Mouse (Mus musculus): ENCODE measurements around the gene Ampd1. TPM values are rescaled to one million over a fixed set of nuclear protein-coding genes. Genes with fewer than 3 reads are reported as not detected.
"Not testable (repeated sequence)": the region's sequence is repeated elsewhere in the genome, so short reads cannot be mapped to it uniquely, and the experiment has no call there.

The Ampd1 gene
- polyA plus RNA-seq, 1 experiment from 2014 or later, result not detected

DNA sequence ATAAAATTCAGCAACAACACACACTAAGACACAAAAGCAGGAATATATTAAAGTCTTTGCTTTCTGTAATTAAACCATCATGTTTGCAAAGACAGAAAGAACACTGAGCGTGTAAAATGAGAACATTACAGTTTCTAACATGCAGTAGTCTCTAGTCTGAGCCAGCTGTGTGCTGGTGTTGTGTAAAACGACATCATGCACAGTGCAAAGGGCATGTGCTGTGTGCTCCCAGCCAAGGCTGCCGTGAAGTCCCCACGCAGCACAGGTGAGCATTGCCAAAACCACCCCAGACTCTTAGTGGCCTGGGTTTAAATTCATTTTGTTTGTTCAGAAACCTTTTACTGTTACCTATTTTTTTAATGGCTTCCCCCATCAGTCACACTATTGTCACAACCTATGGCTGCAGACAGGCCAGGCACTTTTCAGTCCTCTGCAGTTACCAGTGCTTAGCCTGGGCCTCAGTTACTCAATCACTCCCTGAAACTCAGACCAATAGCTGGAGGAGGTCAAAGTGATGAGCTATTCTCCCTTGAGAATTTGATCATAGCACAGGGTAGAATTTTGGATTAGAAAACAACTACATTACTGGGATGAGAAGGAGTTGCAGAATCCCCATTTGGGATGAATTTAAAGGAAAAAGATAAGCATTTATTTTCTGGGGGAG lies 62.7 kb downstream of the Ampd1 start:
- no peaks in the 10 kb centered on the region for H3K27me3 ChIP-seq (ENCODE audit: control insufficient read depth, insufficient read depth, low read length)
- no peak overlapping the region for H3K4me2 ChIP-seq
- no peaks in the 10 kb centered on the region for H3K9me3 ChIP-seq (replicated peaks; ENCODE audit: control insufficient read depth, low read length)
- H3K27ac ChIP-seq (ENCODE audit: low read depth, low read length), result no peak overlapping the region
- no peak overlapping the region for H3K4me3 ChIP-seq (ENCODE audit: low read depth, low read length)
- no peaks in the 10 kb centered on the region for H3K36me3 ChIP-seq (ENCODE audit: control insufficient read depth, insufficient read depth, low read length)
- peaks cover 9% of the 10 kb centered on the region for H3K4me1 ChIP-seq (ENCODE audit: control insufficient read depth, insufficient read depth, low read length)
- no peak for ATAC-seq (replicated peaks; ENCODE audit: insufficient number of reproducible peaks, low FRiP score, low TSS enrichment)
- no peak overlapping the region for H3K9ac ChIP-seq (ENCODE audit: low read depth, low read length)
- WGBS (ENCODE audit: insufficient replicate concordance), result 85% methylated on average over 4 of the region's 4 CpGs

GRCm38 (mm10) chr3:103139047-103139446 lies 65.2 kb downstream of the Ampd1 start:
- no peak for ATAC-seq (replicated peaks; ENCODE audit: insufficient number of reproducible peaks, low FRiP score, low TSS enrichment)
- Histone ChIP-seq H3K4me2 (0 out of 2 replicates have a peak overlapping the region, but pooled peaks have one; percentile 0), H3K9ac (ENCODE audit: low read depth, low read length) (0 out of 2 replicates have a peak overlapping the region, but pooled peaks have one; percentile 48)

GRCm38 (mm10) chr3:103140095-103140838 lies 66.5 kb downstream of the Ampd1 start:
- peak overlapping the region; percentile 59 for H3K4me2 ChIP-seq
- H3K27ac ChIP-seq (ENCODE audit: low read depth, low read length), result peak overlapping the region; percentile 74
- not testable (repeated sequence) for H3K9me3 ChIP-seq (replicated peaks; ENCODE audit: control insufficient read depth, low read length); H3K27me3 ChIP-seq (ENCODE audit: control insufficient read depth, insufficient read depth, low read length); H3K36me3 ChIP-seq (ENCODE audit: control insufficient read depth, insufficient read depth, low read length); H3K4me1 ChIP-seq (ENCODE audit: control insufficient read depth, insufficient read depth, low read length)
- peak; percentile 52; the same call in 1 of the 2 replicates for ATAC-seq (replicated peaks; ENCODE audit: insufficient number of reproducible peaks, low FRiP score, low TSS enrichment)
- peak overlapping the region; percentile 21; the same call in 1 of the 2 replicates for H3K4me3 ChIP-seq (ENCODE audit: low read depth, low read length)
- peak overlapping the region; percentile 48 for H3K9ac ChIP-seq (ENCODE audit: low read depth, low read length)
- WGBS (ENCODE audit: insufficient replicate concordance), result 28% methylated on average over 11 of the region's 11 CpGs

More at GRCm38 (mm10) chr3:103139047-103139446, 65.2 kb downstream of the Ampd1 start:
- Histone ChIP-seq H3K9me3 (replicated peaks; ENCODE audit: control insufficient read depth, low read length) (no peaks in the 10 kb centered on the region), H3K27me3 (ENCODE audit: control insufficient read depth, insufficient read depth, low read length) (no peaks in the 10 kb centered on the region), H3K36me3 (ENCODE audit: control insufficient read depth, insufficient read depth, low read length) (no peaks in the 10 kb centered on the region), H3K27ac (ENCODE audit: low read depth, low read length) (peak overlapping the region; percentile 74; the same call in 1 of the 2 replicates), H3K4me1 (ENCODE audit: control insufficient read depth, insufficient read depth, low read length) (peaks cover 9% of the 10 kb centered on the region), H3K4me3 (ENCODE audit: low read depth, low read length) (no peak overlapping the region)
- WGBS (ENCODE audit: insufficient replicate concordance), result 47% methylated on average over 8 of the region's 8 CpGs

DNA sequence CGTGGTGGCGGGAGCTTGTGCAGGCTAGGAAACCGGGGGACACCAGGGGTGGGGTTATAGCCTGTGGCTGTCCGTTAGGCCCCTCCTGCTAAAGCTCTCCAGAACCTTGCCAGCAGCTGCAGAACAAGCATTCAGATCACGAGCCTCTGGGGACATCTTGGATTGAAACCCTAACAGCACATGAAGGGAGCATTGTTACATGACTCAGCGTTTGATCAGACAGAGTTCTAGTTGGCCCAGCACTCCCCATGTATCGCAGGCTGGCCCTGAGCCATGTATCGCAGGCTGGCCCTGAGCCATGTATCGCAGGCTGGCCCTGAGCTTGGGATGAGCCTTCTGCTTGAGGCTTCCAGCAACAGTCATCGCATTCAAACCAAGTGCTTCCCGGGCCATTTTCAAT lies 67.5 kb downstream of the Ampd1 start:
- Histone ChIP-seq H3K9me3 (replicated peaks; ENCODE audit: control insufficient read depth, low read length) (no peaks in the 10 kb centered on the region), H3K4me3 (ENCODE audit: low read depth, low read length) (no peak overlapping the region), H3K27me3 (ENCODE audit: control insufficient read depth, insufficient read depth, low read length) (no peaks in the 10 kb centered on the region), H3K4me2 (no peak overlapping the region), H3K27ac (ENCODE audit: low read depth, low read length) (no peak overlapping the region), H3K36me3 (ENCODE audit: control insufficient read depth, insufficient read depth, low read length) (no peaks in the 10 kb centered on the region), H3K4me1 (ENCODE audit: control insufficient read depth, insufficient read depth, low read length) (peaks cover 9% of the 10 kb centered on the region), H3K9ac (ENCODE audit: low read depth, low read length) (no peak overlapping the region)
- ATAC-seq (replicated peaks; ENCODE audit: insufficient number of reproducible peaks, low FRiP score, low TSS enrichment), result no peak
- WGBS (ENCODE audit: insufficient replicate concordance), result 85% methylated on average over 11 of the region's 11 CpGs

DNA sequence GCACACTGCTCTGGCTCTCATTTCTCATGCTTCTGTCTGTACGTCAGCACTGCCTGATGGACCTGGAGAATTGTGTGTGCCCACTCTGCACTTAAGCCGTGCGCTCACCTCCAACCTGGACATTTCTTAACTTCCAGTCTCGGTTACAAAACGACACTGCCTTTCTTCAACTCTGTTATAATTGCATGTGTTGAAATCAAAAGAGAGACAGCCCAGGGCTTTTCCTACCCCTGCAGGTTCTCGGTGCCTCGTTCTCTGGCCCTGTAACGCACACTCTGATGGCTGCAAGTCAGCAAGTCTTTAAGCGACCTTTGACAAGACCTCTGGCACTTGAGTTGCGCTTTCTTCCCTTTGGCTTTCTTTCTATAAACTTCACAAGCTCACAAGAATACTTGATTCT lies 68.6 kb downstream of the Ampd1 start:
- H3K4me1 ChIP-seq (ENCODE audit: control insufficient read depth, insufficient read depth, low read length), result peaks cover 9% of the 10 kb centered on the region
- 72% methylated on average over 10 of the region's 10 CpGs for WGBS (ENCODE audit: insufficient replicate concordance)

DNA sequence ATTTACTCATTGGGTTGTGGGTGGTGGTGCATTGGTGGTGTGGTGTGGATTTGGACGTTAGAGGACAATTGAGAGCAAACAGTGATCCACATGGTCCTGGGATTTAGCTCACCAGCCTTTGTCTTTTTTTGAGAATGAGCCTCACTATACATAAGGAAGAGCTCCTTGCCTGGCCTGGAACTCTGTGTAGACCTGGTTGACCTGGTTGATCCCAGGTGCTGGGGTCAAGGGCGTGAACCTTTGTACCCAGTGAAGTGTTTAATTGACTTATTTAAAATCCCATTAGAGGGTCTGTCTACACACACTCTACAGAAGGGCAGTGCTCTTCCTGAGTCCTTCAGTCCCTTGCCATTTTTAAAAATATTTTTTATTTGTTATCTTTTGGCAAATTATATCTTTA lies 71.5 kb downstream of the Ampd1 start:
- no peaks in the 10 kb centered on the region for H3K9me3 ChIP-seq (replicated peaks; ENCODE audit: control insufficient read depth, low read length)
- H3K4me3 ChIP-seq (ENCODE audit: low read depth, low read length), result no peak overlapping the region
- no peaks in the 10 kb centered on the region for H3K4me1 ChIP-seq (ENCODE audit: control insufficient read depth, insufficient read depth, low read length)
- ATAC-seq (replicated peaks; ENCODE audit: insufficient number of reproducible peaks, low FRiP score, low TSS enrichment), result no peak
- no peak overlapping the region for H3K9ac ChIP-seq (ENCODE audit: low read depth, low read length)
- 75% methylated on average over 2 of the region's 2 CpGs for WGBS (ENCODE audit: insufficient replicate concordance)
- no peaks in the 10 kb centered on the region for H3K36me3 ChIP-seq (ENCODE audit: control insufficient read depth, insufficient read depth, low read length)
- no peaks in the 10 kb centered on the region for H3K27me3 ChIP-seq (ENCODE audit: control insufficient read depth, insufficient read depth, low read length)
- no peak overlapping the region for H3K27ac ChIP-seq (ENCODE audit: low read depth, low read length)
- H3K4me2 ChIP-seq, result no peak overlapping the region

More for the DNA sequence above, 68.6 kb downstream of the Ampd1 start:
- H3K4me2 ChIP-seq, result no peak overlapping the region
- H3K9ac ChIP-seq (ENCODE audit: low read depth, low read length), result no peak overlapping the region
- no peak overlapping the region for H3K27ac ChIP-seq (ENCODE audit: low read depth, low read length)
- ATAC-seq (replicated peaks; ENCODE audit: insufficient number of reproducible peaks, low FRiP score, low TSS enrichment), result no peak
- H3K27me3 ChIP-seq (ENCODE audit: control insufficient read depth, insufficient read depth, low read length), result no peaks in the 10 kb centered on the region
- no peaks in the 10 kb centered on the region for H3K36me3 ChIP-seq (ENCODE audit: control insufficient read depth, insufficient read depth, low read length)
- no peaks in the 10 kb centered on the region for H3K9me3 ChIP-seq (replicated peaks; ENCODE audit: control insufficient read depth, low read length)
- H3K4me3 ChIP-seq (ENCODE audit: low read depth, low read length), result no peak overlapping the region

DNA sequence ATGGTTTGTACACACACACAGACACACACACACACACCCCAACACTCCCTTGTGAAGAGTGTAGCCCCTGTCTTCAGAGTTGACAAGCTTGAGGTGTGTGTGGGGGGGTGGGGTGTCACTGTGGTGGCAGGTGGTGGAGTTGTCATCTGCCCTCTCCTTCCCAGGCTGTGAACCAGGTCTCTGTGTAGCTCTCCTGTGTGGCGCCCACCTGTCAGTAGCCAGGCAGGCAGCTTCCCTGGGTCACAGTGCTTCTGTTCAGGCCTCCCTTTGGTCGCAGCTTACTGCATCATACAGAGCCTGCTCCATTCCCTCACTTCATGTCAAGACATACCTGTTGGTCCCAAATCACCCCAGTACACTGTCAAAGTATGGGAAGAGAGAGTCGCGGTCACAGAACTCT lies 72.0 kb downstream of the Ampd1 start:
- no peaks in the 10 kb centered on the region for H3K4me1 ChIP-seq (ENCODE audit: control insufficient read depth, insufficient read depth, low read length)
- WGBS (ENCODE audit: insufficient replicate concordance), result 75% methylated on average over 4 of the region's 4 CpGs
- H3K36me3 ChIP-seq (ENCODE audit: control insufficient read depth, insufficient read depth, low read length), result no peaks in the 10 kb centered on the region
- no peak overlapping the region for H3K4me2 ChIP-seq
- no peaks in the 10 kb centered on the region for H3K9me3 ChIP-seq (replicated peaks; ENCODE audit: control insufficient read depth, low read length)
- H3K27me3 ChIP-seq (ENCODE audit: control insufficient read depth, insufficient read depth, low read length), result no peaks in the 10 kb centered on the region
- no peak overlapping the region for H3K4me3 ChIP-seq (ENCODE audit: low read depth, low read length)
- H3K27ac ChIP-seq (ENCODE audit: low read depth, low read length), result no peak overlapping the region
- no peak overlapping the region for H3K9ac ChIP-seq (ENCODE audit: low read depth, low read length)
- no peak for ATAC-seq (replicated peaks; ENCODE audit: insufficient number of reproducible peaks, low FRiP score, low TSS enrichment)

DNA sequence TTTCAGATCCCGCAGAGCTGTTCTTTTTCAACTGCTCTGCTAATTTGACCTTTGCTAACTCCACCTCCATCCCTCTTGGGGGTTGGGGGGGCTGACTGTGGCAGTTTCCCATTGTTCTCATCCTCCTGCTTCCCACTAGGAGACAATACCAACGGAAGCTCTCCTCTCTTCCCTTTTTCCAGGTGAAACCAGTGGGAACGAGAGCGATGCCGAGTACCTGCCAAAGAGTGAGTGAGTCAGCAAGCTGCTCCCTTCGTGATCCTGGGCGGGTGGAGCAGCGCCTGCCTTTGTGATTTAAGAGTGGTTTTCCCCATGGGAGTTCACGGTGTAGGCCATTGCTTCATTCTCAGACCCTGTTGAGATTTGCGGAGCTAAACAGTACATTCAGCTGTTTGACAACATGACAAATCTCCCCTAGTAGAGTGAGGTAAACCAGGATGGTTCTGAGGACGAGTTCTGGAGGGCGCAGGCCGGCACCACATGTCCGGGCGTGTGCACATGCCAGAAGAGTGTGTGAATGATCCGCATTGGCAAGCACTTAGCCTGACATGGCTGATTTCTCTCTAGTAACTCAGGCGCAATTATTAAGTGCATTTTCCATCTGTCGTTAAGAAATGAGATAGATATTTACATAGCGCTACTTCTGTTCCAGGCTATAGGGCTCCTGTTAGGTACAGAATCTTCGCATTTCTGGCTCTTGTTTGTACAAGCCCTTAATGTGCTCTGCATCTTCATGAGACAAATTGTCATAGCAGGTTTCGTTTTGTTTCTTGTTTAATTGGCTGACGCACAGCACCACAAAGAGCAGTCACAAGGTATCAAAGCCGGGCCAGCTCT lies 72.7 kb downstream of the Ampd1 start:
- H3K4me2 ChIP-seq, result no peak overlapping the region
- H3K27ac ChIP-seq (ENCODE audit: low read depth, low read length), result no peak overlapping the region
- no peaks in the 10 kb centered on the region for H3K9me3 ChIP-seq (replicated peaks; ENCODE audit: control insufficient read depth, low read length)
- 72% methylated on average over 23 of the region's 23 CpGs for WGBS (ENCODE audit: insufficient replicate concordance)
- no peaks in the 10 kb centered on the region for H3K27me3 ChIP-seq (ENCODE audit: control insufficient read depth, insufficient read depth, low read length)
- no peak overlapping the region for H3K9ac ChIP-seq (ENCODE audit: low read depth, low read length)
- no peaks in the 10 kb centered on the region for H3K4me1 ChIP-seq (ENCODE audit: control insufficient read depth, insufficient read depth, low read length)
- ATAC-seq (replicated peaks; ENCODE audit: insufficient number of reproducible peaks, low FRiP score, low TSS enrichment), result no peak
- H3K4me3 ChIP-seq (ENCODE audit: low read depth, low read length), result no peak overlapping the region
- no peaks in the 10 kb centered on the region for H3K36me3 ChIP-seq (ENCODE audit: control insufficient read depth, insufficient read depth, low read length)
